Mouse (Mus musculus) embryo, embryonic 10 days (tissue): ENCODE results near the gene Pradc1.

Source experiments
- DNase-seq: peaks from one replicate; pipeline ENCODE4 v3.0.0-alpha.2; 2015; ENCODE audit warnings: low spot score

Gene Pradc1

GRCm38 (mm10) chr6:85451664-85452410 lies at the start of gene Pradc1:
Gene Pradc1, minus strand, starts transcription at chr6:85451970.
- DNase-seq, result peak; percentile 99

GRCm38 (mm10) chr6:85500416-85500815 lies 48.6 kb upstream of the Pradc1 start:
- DNase-seq, result no peak

- peak; percentile 28 for DNase-seq
Measured at GRCm38 (mm10) chr6:85498147-85498546, 46.4 kb upstream of the Pradc1 start.

GRCm38 (mm10) chr6:85496976-85497375 lies 45.2 kb upstream of the Pradc1 start:
- DNase-seq, result no peak

- no peak for DNase-seq
Measured at GRCm38 (mm10) chr6:85491606-85492005, 39.8 kb upstream of the Pradc1 start.

GRCm38 (mm10) chr6:85490252-85490651 lies 38.5 kb upstream of the Pradc1 start:
- no peak for DNase-seq

- DNase-seq, result no peak
Measured at GRCm38 (mm10) chr6:85489717-85490116, 37.9 kb upstream of the Pradc1 start.

GRCm38 (mm10) chr6:85488510-85488909 lies 36.7 kb upstream of the Pradc1 start:
- peak; percentile 39 for DNase-seq

GRCm38 (mm10) chr6:85485738-85486137 lies 34.0 kb upstream of the Pradc1 start:
- no peak for DNase-seq

GRCm38 (mm10) chr6:85483843-85484721 lies 32.3 kb upstream of the Pradc1 start:
- peak; percentile 24 for DNase-seq

GRCm38 (mm10) chr6:85480685-85481084 lies 28.9 kb upstream of the Pradc1 start:
- DNase-seq, result no peak

- no peak for DNase-seq
Measured at GRCm38 (mm10) chr6:85479979-85480378, 28.2 kb upstream of the Pradc1 start.

- DNase-seq, result no peak
Measured at GRCm38 (mm10) chr6:85478416-85478815, 26.6 kb upstream of the Pradc1 start.

GRCm38 (mm10) chr6:85477366-85477917 lies 25.7 kb upstream of the Pradc1 start:
- peak; percentile 63 for DNase-seq

- DNase-seq, result no peak
Measured at GRCm38 (mm10) chr6:85475581-85475980, 23.8 kb upstream of the Pradc1 start.

- no peak for DNase-seq
Measured at GRCm38 (mm10) chr6:85472542-85472941, 20.8 kb upstream of the Pradc1 start.

GRCm38 (mm10) chr6:85471962-85472361 lies 20.2 kb upstream of the Pradc1 start:
- no peak for DNase-seq

- DNase-seq, result no peak
Measured at GRCm38 (mm10) chr6:85469660-85470430, 18.1 kb upstream of the Pradc1 start.

- peak; percentile 22 for DNase-seq
Measured at GRCm38 (mm10) chr6:85465381-85465780, 13.6 kb upstream of the Pradc1 start.

GRCm38 (mm10) chr6:85459621-85460020 lies 7.9 kb upstream of the Pradc1 start:
- DNase-seq, result no peak

- DNase-seq, result peak; percentile 25
Measured at GRCm38 (mm10) chr6:85452816-85453215, 1.0 kb upstream of the Pradc1 start.

GRCm38 (mm10) chr6:85452411-85452665 lies 568 bp upstream of the Pradc1 start:
- no peak for DNase-seq
